In genomic region chr11:69681314-69682208, GRCm38 (mm10) we compare ENCODE assay signal across 8 mouse cellular contexts. TPM values are rescaled to one million over a fixed set of nuclear protein-coding genes. Genes with fewer than 3 reads are reported as not detected.
DNase-seq lines count a peak whose midpoint lies in the region; ATAC-seq and TF ChIP-seq lines count a peak whose summit lies in the region.

TSS of gene Senp3 (minus strand) at chr11:69682084.

- ATAC-seq in heart, embryonic 12.5 days (ENCODE audit: insufficient number of reproducible peaks, low FRiP score) = peak; percentile 95
- peak; percentile 93 for ATAC-seq in kidney, postnatal 0 days (replicated peaks; ENCODE audit: low FRiP score, low read depth)
- peak; percentile 96 for ATAC-seq in liver, embryonic 11.5 days (replicated peaks; ENCODE audit: low FRiP score)
- ATAC-seq in stomach, embryonic 14.5 days (ENCODE audit: insufficient number of reproducible peaks, insufficient read depth, low FRiP score, low read depth) = peak; percentile 96

- peak within 1 kb of the TSS; percentile 73 for H3ac ChIP-seq in C2C12 (ENCODE audit: control insufficient read depth, insufficient read length, low read depth)

- whole genome bisulfite sequencing in heart, embryonic 12.5 days = under 1% methylated on average over 79 of the region's 80 CpGs
- under 1% methylated on average over 78 of the region's 80 CpGs for WGBS in kidney, postnatal 0 days
- under 1% methylated on average over 80 of the region's 80 CpGs for WGBS in liver, embryonic 11.5 days
- under 1% methylated on average over 78 of the region's 80 CpGs for WGBS in stomach, embryonic 14.5 days

- DNase-seq in brain, embryonic 14.5 days (ENCODE audit: low read depth) = peak; percentile 99
- DNase-seq in kidney, postnatal 0 days (ENCODE audit: low spot score) = peak; percentile 98
- DNase-seq in liver, embryonic 11.5 days (ENCODE audit: low spot score) = peak; percentile 98
- DNase-seq in naive thymus-derived CD4-positive, alpha-beta T cell, adult 2 months (ENCODE audit: low read depth) = peak; percentile 98

- H3K4me1 ChIP-seq in erythroblast, embryonic 14.5 days (ENCODE audit: control insufficient read depth) = peaks cover 42% of the 10 kb centered on the region
- H3K4me1 ChIP-seq in heart, embryonic 12.5 days (replicated peaks) = peaks cover 42% of the 10 kb centered on the region
- peaks cover 20% of the 10 kb centered on the region for H3K4me1 ChIP-seq in kidney, postnatal 0 days (replicated peaks; ENCODE audit: insufficient read depth, low read length)
- H3K4me1 ChIP-seq in liver, embryonic 11.5 days (replicated peaks; ENCODE audit: control insufficient read depth, insufficient read depth, low read length) = peaks cover 29% of the 10 kb centered on the region
- peaks cover 23% of the 10 kb centered on the region for H3K4me1 ChIP-seq in stomach, embryonic 14.5 days (ENCODE audit: control insufficient read depth, insufficient read depth, low read length)

- H3K4me3 ChIP-seq in C2C12 (ENCODE audit: insufficient read depth, poor library complexity, severe bottlenecking) = peak within 1 kb of the TSS; percentile 99
- peak within 1 kb of the TSS; percentile 91 for H3K4me3 ChIP-seq in erythroblast, embryonic 14.5 days (replicated peaks)
- H3K4me3 ChIP-seq in heart, embryonic 12.5 days = peak within 1 kb of the TSS; percentile 67
- peak within 1 kb of the TSS; percentile 85 for H3K4me3 ChIP-seq in kidney, postnatal 0 days (replicated peaks; ENCODE audit: low read depth, low read length)
- H3K4me3 ChIP-seq in liver, embryonic 11.5 days (ENCODE audit: low read depth, low read length) = peak within 1 kb of the TSS; percentile 80
- peak within 1 kb of the TSS; percentile 73 for H3K4me3 ChIP-seq in stomach, embryonic 14.5 days (ENCODE audit: low read depth, low read length)

- peaks cover 26% of the 10 kb centered on the region for H3K79me3 ChIP-seq in C2C12 (ENCODE audit: low read depth)

- peak within 1 kb of the TSS; percentile 94 for H3K27ac ChIP-seq in heart, embryonic 12.5 days (ENCODE audit: poor library complexity, severe bottlenecking)
- H3K27ac ChIP-seq in kidney, postnatal 0 days = peak within 1 kb of the TSS; percentile 90
- H3K27ac ChIP-seq in liver, embryonic 11.5 days (ENCODE audit: low read depth, low read length) = peak within 1 kb of the TSS; percentile 88
- peak within 1 kb of the TSS; percentile 95 for H3K27ac ChIP-seq in stomach, embryonic 14.5 days (ENCODE audit: low read length)

- peak; percentile 72 for TF ChIP-seq POLR2A in brain, embryonic 14.5 days (IDR thresholded peaks at IDR 0.05; ENCODE audit: borderline replicate concordance, extremely low read depth, insufficient read depth, insufficient read length, poor library complexity, severe bottlenecking)

- H3K27me3 ChIP-seq in C2C12 (ENCODE audit: control insufficient read depth, insufficient read depth, insufficient read length) = no peaks in the 10 kb centered on the region
- peaks cover 2% of the 10 kb centered on the region; the same call in 1 of the 2 replicates for H3K27me3 ChIP-seq in erythroblast, embryonic 14.5 days (ENCODE audit: control insufficient read depth)
- no peaks in the 10 kb centered on the region for H3K27me3 ChIP-seq in heart, embryonic 12.5 days (replicated peaks)
- no peaks in the 10 kb centered on the region for H3K27me3 ChIP-seq in kidney, postnatal 0 days (ENCODE audit: insufficient read depth, low read length)
- H3K27me3 ChIP-seq in liver, embryonic 11.5 days (replicated peaks; ENCODE audit: control insufficient read depth, insufficient read depth, low read length) = no peaks in the 10 kb centered on the region
- no peaks in the 10 kb centered on the region for H3K27me3 ChIP-seq in stomach, embryonic 14.5 days (ENCODE audit: control insufficient read depth, insufficient read depth, low read length)

- no peaks in the 10 kb centered on the region for H3K9me3 ChIP-seq in erythroblast, embryonic 14.5 days (ENCODE audit: control insufficient read depth, low read length)
- H3K9me3 ChIP-seq in heart, embryonic 12.5 days (replicated peaks) = no peaks in the 10 kb centered on the region
- no peaks in the 10 kb centered on the region for H3K9me3 ChIP-seq in kidney, postnatal 0 days (replicated peaks; ENCODE audit: low read length)
- no peaks in the 10 kb centered on the region for H3K9me3 ChIP-seq in liver, embryonic 11.5 days (ENCODE audit: control insufficient read depth, low read length)
- no peaks in the 10 kb centered on the region for H3K9me3 ChIP-seq in stomach, embryonic 14.5 days (ENCODE audit: control insufficient read depth, low read depth, low read length)

- TF ChIP-seq CTCF in C2C12 (IDR thresholded peaks at IDR 0.05; ENCODE audit: control insufficient read depth, insufficient read depth, insufficient read length) = no peak
- no peak for TF ChIP-seq CTCF in brain, embryonic 14.5 days (IDR thresholded peaks at IDR 0.05; ENCODE audit: borderline replicate concordance, extremely low read depth, insufficient read depth, insufficient read length)
- TF ChIP-seq CTCF in kidney, postnatal 0 days (IDR thresholded peaks at IDR 0.05; ENCODE audit: low read depth) = no peak

- peaks cover 60% of the 10 kb centered on the region for H3K79me2 ChIP-seq in C2C12 (ENCODE audit: control insufficient read depth, insufficient read depth)

- H3K9ac ChIP-seq in heart, embryonic 12.5 days = peak within 1 kb of the TSS; percentile 88
- peak within 1 kb of the TSS; percentile 87 for H3K9ac ChIP-seq in kidney, postnatal 0 days (ENCODE audit: low read depth, low read length)
- H3K9ac ChIP-seq in liver, embryonic 11.5 days (ENCODE audit: low read depth, low read length) = peak within 1 kb of the TSS; percentile 86
- H3K9ac ChIP-seq in stomach, embryonic 14.5 days (replicated peaks; ENCODE audit: low read depth, low read length) = peak within 1 kb of the TSS; percentile 82

- peaks cover 29% of the 10 kb centered on the region for H3K36me3 ChIP-seq in C2C12 (ENCODE audit: control insufficient read depth, insufficient read depth)
- peaks cover 36% of the 10 kb centered on the region for H3K36me3 ChIP-seq in erythroblast, embryonic 14.5 days (ENCODE audit: control insufficient read depth)
- H3K36me3 ChIP-seq in heart, embryonic 12.5 days = peaks cover 37% of the 10 kb centered on the region
- H3K36me3 ChIP-seq in kidney, postnatal 0 days (ENCODE audit: insufficient read depth, low read length) = peaks cover 21% of the 10 kb centered on the region; the same call in 1 of the 2 replicates
- H3K36me3 ChIP-seq in liver, embryonic 11.5 days (ENCODE audit: control insufficient read depth, insufficient read depth, low read length) = peaks cover 15% of the 10 kb centered on the region
- peaks cover 23% of the 10 kb centered on the region for H3K36me3 ChIP-seq in stomach, embryonic 14.5 days (ENCODE audit: control insufficient read depth, insufficient read depth, low read length)

- peak within 1 kb of the TSS; percentile 91 for H3K4me2 ChIP-seq in heart, embryonic 12.5 days
- H3K4me2 ChIP-seq in kidney, postnatal 0 days (ENCODE audit: low read length) = peak within 1 kb of the TSS; percentile 90
- peak within 1 kb of the TSS; percentile 93 for H3K4me2 ChIP-seq in liver, embryonic 11.5 days
- peak within 1 kb of the TSS; percentile 86 for H3K4me2 ChIP-seq in stomach, embryonic 14.5 days (replicated peaks; ENCODE audit: low read depth, low read length)

TF ChIP-seq in C2C12, 6 proteins besides CTCF, POLR2A, EP300 and RAD21:
- TF ChIP-seq MYOD1 (IDR thresholded peaks at IDR 0.05; ENCODE audit: control insufficient read depth, insufficient read length, low read depth) = no peak
- TF ChIP-seq MYOG (IDR thresholded peaks at IDR 0.05; ENCODE audit: control insufficient read depth, extremely low read depth, insufficient read length) = no peak
- TF ChIP-seq MAX (IDR thresholded peaks at IDR 0.05) = no peak
- no peak for TF ChIP-seq FOSL1 (IDR thresholded peaks at IDR 0.05; ENCODE audit: insufficient read depth, low read length, poor library complexity, severe bottlenecking)
- TF ChIP-seq CEBPB (IDR thresholded peaks at IDR 0.05; ENCODE audit: low read depth) = no peak
- no peak for TF ChIP-seq USF1 (IDR thresholded peaks at IDR 0.05; ENCODE audit: low read depth)
TF ChIP-seq in C2C12: peak in this region for 0.

RNA-seq across cellular contexts. Expression of gene Senp3, which starts in this region (rescaled TPM):
- 89.0 TPM for polyA plus RNA-seq in C2C12 (2012; fragmentation: generic; extraction: Trizol)
- 139 and 167 TPM in 2 replicates for polyA plus RNA-seq in brain, embryonic 14.5 days (2012; rRNA removed)
- 5.4 and 5.6 TPM in 2 replicates for polyA plus RNA-seq in erythroblast, embryonic 14.5 days (2012)
- 74.3 and 83.0 TPM in 2 replicates for polyA plus RNA-seq in heart, embryonic 12.5 days (2016; fragmentation: Nextera tagmentation; extraction: Ambion mirVana)
- 52.2 and 59.4 TPM in 2 replicates for polyA plus RNA-seq in kidney, postnatal 0 days (2015; fragmentation: Nextera tagmentation; extraction: Ambion mirVana)
- 75.4 and 79.1 TPM in 2 replicates for polyA plus RNA-seq in liver, embryonic 11.5 days (2014; fragmentation: Nextera tagmentation; extraction: Ambion mirVana)
- 88.1 and 102 TPM in 2 replicates for polyA plus RNA-seq in stomach, embryonic 14.5 days (2014; fragmentation: Nextera tagmentation; extraction: Ambion mirVana)

Comparison
In these comparisons a context has a peak if more than half of its experiments do, and no peak if none do; other contexts are left out.
1. Peak in every context shown above with its lines: DNase-seq, ATAC-seq, H3K4me3 ChIP-seq and H3K27ac ChIP-seq.